Mouse (Mus musculus) lung, embryonic 15.5 days (tissue): ENCODE data around the gene Gpr161. TPM values are rescaled to one million over a fixed set of nuclear protein-coding genes. Genes with fewer than 3 reads are reported as not detected.

Experiments used
- ATAC-seq: fragments of 200-750 bp; cut with Nextera tagmentation; 2 replicates; pipeline ENCODE4 v1.8.0; 2017; ENCODE audit warnings: moderate number of reproducible peaks, borderline replicate concordance; ENCODE audit not compliant: low FRiP score, low TSS enrichment; ENCODE audit errors: extremely low read depth
- H3K27ac ChIP-seq: fragments of 300-500 bp; sonication (generic); 2 replicates; pipeline ENCODE4 v1.5.1; 2015; ENCODE audit warnings: moderate library complexity, mild to moderate bottlenecking, inconsistent platforms
- H3K27me3 ChIP-seq: fragments of 300-500 bp; sonication (generic); 2 replicates; pipeline ENCODE4 v1.6.1; 2015; ENCODE audit warnings: inconsistent platforms
- H3K36me3 ChIP-seq: fragments of 300-500 bp; sonication (generic); 2 replicates; pipeline ENCODE4 v1.6.1; 2015; ENCODE audit warnings: inconsistent platforms
- H3K4me1 ChIP-seq: fragments of 300-500 bp; sonication (generic); 2 replicates; pipeline ENCODE4 v1.6.1; 2015; ENCODE audit warnings: inconsistent platforms
- H3K4me2 ChIP-seq: fragments of 300-500 bp; sonication (generic); 2 replicates; pipeline ENCODE4 v1.6.1; 2015; ENCODE audit warnings: inconsistent platforms, mild to moderate bottlenecking, moderate library complexity
- H3K4me3 ChIP-seq: fragments of 300-500 bp; sonication (generic); 2 replicates; pipeline ENCODE4 v1.5.1; 2015; ENCODE audit warnings: mild to moderate bottlenecking, inconsistent platforms
- H3K9ac ChIP-seq: fragments of 300-500 bp; sonication (generic); 2 replicates; pipeline ENCODE4 v1.6.1; 2015; ENCODE audit warnings: inconsistent platforms
- H3K9me3 ChIP-seq: fragments of 300-500 bp; sonication (generic); 2 replicates; pipeline ENCODE4 v1.6.1; 2016; ENCODE audit warnings: inconsistent platforms
- WGBS: fragments of 180-500 bp; shearing (Covaris S2); methylation state at CpG from one replicate; pipeline ENCODE4 v1.1.7; 2015; 5-methylcytosine and 5-hydroxymethylcytosine counted together
- polyA plus RNA-seq: library from polyadenylated mRNA; unstranded; fragments of >200 nt; fragmentation: Nextera tagmentation; extraction: Ambion mirVana; gene quantifications from 2 replicates; pipeline ENCODE4 v1.2.1, GENCODE M21; 2015

Gpr161 gene
- polyA plus RNA-seq, 1 experiment from 2014 or later, result 0.84 TPM

DNA sequence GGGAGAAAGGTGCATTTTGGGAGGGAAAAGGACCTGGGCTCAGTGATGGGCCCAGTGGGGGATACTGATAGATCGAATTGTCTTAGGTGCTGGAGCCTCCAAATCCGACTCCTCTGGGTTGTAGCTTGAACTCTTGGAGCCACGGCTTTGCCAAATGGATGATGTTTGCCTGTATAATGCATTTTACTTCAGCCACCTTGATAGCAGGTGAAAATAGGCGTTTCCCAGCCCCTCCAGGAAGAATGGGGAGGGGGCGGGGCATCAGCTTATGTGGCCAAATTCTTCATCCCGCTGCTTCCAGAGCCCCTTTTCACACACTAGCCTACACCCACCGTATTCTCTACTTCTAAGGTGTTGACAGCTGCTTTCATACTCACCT lies 12.6 kb upstream of the Gpr161 start:
- 12% methylated on average over 7 of the region's 7 CpGs for WGBS
- Histone ChIP-seq H3K4me2 (peak overlapping the region; percentile 93), H3K9ac (peak overlapping the region; percentile 65; the same call in 1 of the 2 replicates), H3K27me3 (no peaks in the 10 kb centered on the region), H3K4me1 (peaks cover 26% of the 10 kb centered on the region), H3K9me3 (no peaks in the 10 kb centered on the region), H3K27ac (no peak overlapping the region), H3K4me3 (peak overlapping the region; percentile 78), H3K36me3 (no peaks in the 10 kb centered on the region)
- no peak for ATAC-seq

DNA sequence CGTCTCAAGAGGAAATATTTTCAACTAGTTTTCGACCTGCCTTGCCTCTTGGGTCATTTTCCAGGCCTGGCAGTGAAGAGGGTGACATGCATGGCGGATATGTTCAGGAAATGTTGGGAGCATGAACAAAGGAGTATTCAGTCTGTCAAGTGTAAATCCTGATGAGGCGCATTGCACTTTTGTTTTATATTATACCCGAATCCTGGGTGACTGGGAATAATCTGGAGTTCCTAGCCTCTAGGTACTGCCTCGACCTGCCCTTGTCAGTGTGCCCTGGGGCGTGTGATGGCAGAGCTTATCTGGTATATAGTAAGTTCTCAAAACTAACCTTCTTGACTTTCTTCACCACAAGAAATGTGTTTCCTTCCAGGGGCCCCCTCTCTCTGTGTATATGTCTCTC lies 11.5 kb upstream of the Gpr161 start:
- 58% methylated on average over 7 of the region's 7 CpGs for WGBS
- Histone ChIP-seq H3K4me1 (peaks cover 26% of the 10 kb centered on the region), H3K36me3 (no peaks in the 10 kb centered on the region), H3K27ac (no peak overlapping the region), H3K27me3 (no peaks in the 10 kb centered on the region), H3K4me3 (no peak overlapping the region), H3K9me3 (no peaks in the 10 kb centered on the region), H3K4me2 (no peak overlapping the region), H3K9ac (no peak overlapping the region)
- no peak for ATAC-seq

- Histone ChIP-seq H3K9me3 (no peaks in the 10 kb centered on the region), H3K36me3 (no peaks in the 10 kb centered on the region), H3K27ac (no peak overlapping the region), H3K4me1 (peaks cover 8% of the 10 kb centered on the region), H3K4me3 (no peak overlapping the region), H3K9ac (no peak overlapping the region), H3K27me3 (no peaks in the 10 kb centered on the region), H3K4me2 (no peak overlapping the region)
- 78% methylated on average over 9 of the region's 9 CpGs for WGBS
- no peak for ATAC-seq
These were observed 7.4 kb upstream of the Gpr161 start for GRCm38 (mm10) chr1:165288165-165288564.

GRCm38 (mm10) chr1:165289831-165290230 lies 5.8 kb upstream of the Gpr161 start:
- no peak for ATAC-seq
- Histone ChIP-seq H3K4me3 (no peak overlapping the region), H3K4me1 (no peaks in the 10 kb centered on the region), H3K36me3 (no peaks in the 10 kb centered on the region), H3K9me3 (no peaks in the 10 kb centered on the region), H3K4me2 (no peak overlapping the region), H3K27ac (no peak overlapping the region), H3K9ac (no peak overlapping the region), H3K27me3 (no peaks in the 10 kb centered on the region)
- WGBS, result 87% methylated on average over 4 of the region's 4 CpGs

DNA sequence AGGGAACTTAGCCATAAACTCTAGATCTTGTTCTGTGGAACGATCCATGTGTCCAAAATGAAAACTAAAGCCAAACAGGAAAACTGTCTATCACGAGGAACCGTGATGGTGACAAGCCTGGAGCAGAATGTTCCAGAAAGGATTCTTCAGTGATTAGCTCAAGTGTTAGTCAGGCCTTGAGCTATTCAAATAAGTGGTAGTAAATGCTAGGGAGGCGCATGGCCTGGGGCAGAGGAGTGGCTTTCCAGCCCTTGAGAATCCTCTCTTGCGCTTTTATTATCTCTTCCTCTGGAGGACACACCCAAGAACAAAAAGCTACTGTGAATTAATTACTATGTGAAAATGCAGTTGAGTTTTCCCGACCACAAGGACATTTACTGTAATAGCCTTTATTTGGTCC lies 4.0 kb upstream of the Gpr161 start:
- no peaks in the 10 kb centered on the region for H3K27me3 ChIP-seq
- H3K36me3 ChIP-seq, result no peaks in the 10 kb centered on the region
- no peak for ATAC-seq
- no peaks in the 10 kb centered on the region for H3K4me1 ChIP-seq
- H3K4me3 ChIP-seq, result no peak overlapping the region
- no peak overlapping the region for H3K27ac ChIP-seq
- WGBS, result 75% methylated on average over 6 of the region's 6 CpGs
- H3K9me3 ChIP-seq, result no peaks in the 10 kb centered on the region
- no peak overlapping the region for H3K9ac ChIP-seq
- no peak overlapping the region for H3K4me2 ChIP-seq

DNA sequence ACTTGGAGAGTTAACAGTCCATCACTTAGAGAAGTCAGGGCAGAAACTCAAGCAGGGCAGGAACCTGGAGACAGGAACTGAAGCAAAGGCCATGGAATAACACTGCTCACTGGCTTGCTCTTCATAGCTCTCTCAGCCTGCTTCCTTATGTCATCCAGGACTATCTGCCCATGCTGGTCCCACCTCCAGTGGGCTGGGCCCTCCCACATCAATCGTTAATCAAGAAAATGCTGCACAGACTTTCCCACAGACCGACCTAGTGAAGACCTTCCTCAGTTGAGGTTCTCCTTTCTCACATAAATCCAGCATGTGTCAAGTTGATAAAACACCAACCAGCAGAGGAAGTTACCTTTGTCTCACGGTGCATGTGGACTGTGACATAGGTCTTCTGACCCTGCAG lies 5.5 kb downstream of the Gpr161 start:
- WGBS, result 61% methylated on average over 3 of the region's 3 CpGs
- Histone ChIP-seq H3K4me3 (no peak overlapping the region), H3K9me3 (no peaks in the 10 kb centered on the region), H3K27ac (no peak overlapping the region), H3K36me3 (0 out of 2 replicates have a peak, but pooled peaks cover 2% of the 10 kb centered on the region), H3K4me2 (no peak overlapping the region), H3K9ac (no peak overlapping the region), H3K27me3 (no peaks in the 10 kb centered on the region), H3K4me1 (no peaks in the 10 kb centered on the region)
- no peak for ATAC-seq

- no peak for ATAC-seq
- Histone ChIP-seq H3K4me3 (no peak overlapping the region), H3K9ac (no peak overlapping the region), H3K27ac (no peak overlapping the region), H3K27me3 (no peaks in the 10 kb centered on the region), H3K4me1 (no peaks in the 10 kb centered on the region), H3K4me2 (no peak overlapping the region), H3K9me3 (no peaks in the 10 kb centered on the region), H3K36me3 (0 out of 2 replicates have a peak, but pooled peaks cover 5% of the 10 kb centered on the region)
- WGBS, result 77% methylated on average over 2 of the region's 2 CpGs
These were observed 6.0 kb downstream of the Gpr161 start for GRCm38 (mm10) chr1:165301567-165301966.

DNA sequence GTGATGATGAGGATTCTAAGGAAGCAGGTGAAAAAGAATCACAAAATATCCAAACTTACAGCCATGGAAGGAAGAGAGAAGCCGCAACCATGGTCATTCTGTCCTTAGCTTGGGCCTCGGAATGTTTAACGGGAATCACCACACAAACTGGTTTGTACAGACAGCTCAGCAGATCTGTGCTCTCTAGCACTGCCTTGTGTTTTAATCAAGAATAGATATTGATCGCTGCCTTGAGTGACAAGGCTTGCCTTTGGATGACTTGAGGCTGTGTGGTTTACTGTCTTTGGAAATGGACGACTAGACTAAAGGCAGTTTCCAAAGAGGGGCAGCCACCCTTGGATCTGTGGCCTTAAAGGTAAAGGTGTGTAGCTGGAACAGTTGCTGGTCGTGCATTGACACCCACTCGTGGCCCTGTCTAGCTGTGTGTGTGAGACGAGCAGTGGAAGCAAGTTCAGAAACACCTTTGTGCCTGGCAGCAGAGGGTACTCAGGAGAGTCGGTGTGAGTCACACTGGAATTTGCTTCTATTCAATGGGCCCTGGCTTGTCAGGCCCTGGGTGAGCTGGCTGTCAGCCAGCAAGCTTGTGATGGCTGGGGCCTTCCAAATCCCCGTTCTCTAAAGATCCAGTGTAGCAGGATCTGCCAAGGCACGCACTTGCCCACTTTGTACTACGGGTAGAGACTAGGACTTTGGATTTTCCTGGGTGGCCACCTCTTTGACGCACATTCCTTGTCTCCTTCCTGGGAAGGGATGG lies 7.0 kb downstream of the Gpr161 start:
- no peak overlapping the region for H3K9ac ChIP-seq
- no peaks in the 10 kb centered on the region for H3K27me3 ChIP-seq
- H3K4me3 ChIP-seq, result no peak overlapping the region
- peak; percentile 87 for ATAC-seq
- peak overlapping the region; percentile 59; the same call in 1 of the 2 replicates for H3K27ac ChIP-seq
- H3K9me3 ChIP-seq, result no peaks in the 10 kb centered on the region
- whole genome bisulfite sequencing, result 56% methylated on average over 13 of the region's 13 CpGs
- 0 out of 2 replicates have a peak, but pooled peaks cover 6% of the 10 kb centered on the region for H3K36me3 ChIP-seq
- H3K4me2 ChIP-seq, result no peak overlapping the region
- H3K4me1 ChIP-seq, result no peaks in the 10 kb centered on the region

DNA sequence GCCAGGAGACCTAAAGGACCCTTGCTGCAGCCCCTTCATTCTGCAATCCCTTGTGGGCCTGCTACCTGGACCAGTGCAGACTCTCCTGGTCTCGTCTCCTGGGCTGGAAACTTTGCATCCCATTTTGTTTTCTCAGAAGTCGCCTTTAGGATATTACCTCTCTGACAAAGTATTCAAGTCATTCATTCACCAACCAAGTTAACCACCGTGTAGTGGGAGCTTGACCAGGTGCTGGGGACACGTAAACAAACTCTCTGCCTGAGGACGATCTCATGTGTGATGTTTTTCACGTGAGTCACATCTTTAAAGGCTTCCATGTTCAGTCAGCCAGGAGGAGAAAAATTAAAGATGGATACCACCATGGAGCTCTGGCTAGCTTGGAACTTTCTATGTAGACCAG lies 7.6 kb downstream of the Gpr161 start:
- ATAC-seq, result no peak
- Histone ChIP-seq H3K27ac (peak overlapping the region; percentile 59; the same call in 1 of the 2 replicates), H3K4me3 (no peak overlapping the region), H3K9ac (no peak overlapping the region), H3K4me1 (no peaks in the 10 kb centered on the region), H3K27me3 (no peaks in the 10 kb centered on the region), H3K9me3 (no peaks in the 10 kb centered on the region), H3K4me2 (no peak overlapping the region), H3K36me3 (peaks cover 6% of the 10 kb centered on the region; the same call in 1 of the 2 replicates)
- 60% methylated on average over 6 of the region's 6 CpGs for WGBS

- H3K4me3 ChIP-seq, result no peak overlapping the region
- ATAC-seq, result no peak
- WGBS, result 86% methylated on average over 7 of the region's 7 CpGs
These were observed 8.8 kb downstream of the Gpr161 start for GRCm38 (mm10) chr1:165304341-165304740.

DNA sequence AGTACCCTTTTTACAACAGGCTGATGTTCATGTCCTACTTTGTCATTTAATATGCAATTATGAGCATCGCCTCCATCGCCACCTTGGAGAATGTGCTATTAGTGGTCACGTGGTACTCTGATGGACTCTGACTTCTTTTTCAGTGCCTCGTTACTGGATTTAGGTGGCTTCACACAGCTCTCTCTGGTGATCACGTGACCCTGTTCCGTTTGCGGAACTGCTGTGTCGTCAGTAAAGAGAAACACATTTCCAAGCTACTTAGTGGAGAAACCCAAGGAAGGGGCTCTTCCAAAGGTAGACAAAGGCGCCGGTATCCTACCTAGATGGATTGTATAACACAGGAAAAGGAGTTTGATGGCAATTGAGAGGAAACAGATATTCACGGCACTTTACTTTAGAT lies 12.6 kb downstream of the Gpr161 start:
- WGBS, result 84% methylated on average over 11 of the region's 11 CpGs
- peaks cover 13% of the 10 kb centered on the region; the same call in 1 of the 2 replicates for H3K36me3 ChIP-seq

More at GRCm38 (mm10) chr1:165304341-165304740, 8.8 kb downstream of the Gpr161 start:
- H3K9me3 ChIP-seq, result no peaks in the 10 kb centered on the region
- no peak overlapping the region for H3K9ac ChIP-seq
- H3K4me2 ChIP-seq, result no peak overlapping the region
- peaks cover 6% of the 10 kb centered on the region; the same call in 1 of the 2 replicates for H3K36me3 ChIP-seq
- H3K27ac ChIP-seq, result no peak overlapping the region
- H3K27me3 ChIP-seq, result no peaks in the 10 kb centered on the region
- no peaks in the 10 kb centered on the region for H3K4me1 ChIP-seq

GRCm38 (mm10) chr1:165316361-165316760 lies 20.8 kb downstream of the Gpr161 start:
- H3K36me3 ChIP-seq, result no peaks in the 10 kb centered on the region
- H3K27me3 ChIP-seq, result no peaks in the 10 kb centered on the region
- H3K4me1 ChIP-seq, result peaks cover 8% of the 10 kb centered on the region; the same call in 1 of the 2 replicates
- H3K9ac ChIP-seq, result no peak overlapping the region
- no peak overlapping the region for H3K27ac ChIP-seq
- H3K4me2 ChIP-seq, result no peak overlapping the region
- no peak for ATAC-seq
- WGBS, result 36% methylated on average over 11 of the region's 11 CpGs
- no peak overlapping the region for H3K4me3 ChIP-seq
- no peaks in the 10 kb centered on the region for H3K9me3 ChIP-seq

More for the DNA sequence above, 12.6 kb downstream of the Gpr161 start:
- no peaks in the 10 kb centered on the region for H3K9me3 ChIP-seq
- no peak overlapping the region for H3K9ac ChIP-seq
- no peak overlapping the region for H3K4me2 ChIP-seq
- H3K4me1 ChIP-seq, result no peaks in the 10 kb centered on the region
- no peaks in the 10 kb centered on the region for H3K27me3 ChIP-seq
- H3K27ac ChIP-seq, result no peak overlapping the region
- H3K4me3 ChIP-seq, result no peak overlapping the region
- no peak for ATAC-seq
